Mouse (Mus musculus) adrenal gland, postnatal 4 days (tissue): ENCODE data around the gene Gm49395. TPM values are rescaled to one million over a fixed set of nuclear protein-coding genes. Genes with fewer than 3 reads are reported as not detected.

ENCODE experiments used
- DNase-seq, 2 experiments: peaks; one replicate each; pipeline ENCODE4 v3.0.0; 2021 to 2022; ENCODE audit warnings: low spot score in 2 of 2, mixed read lengths in 2 of 2
- total RNA-seq, 2 experiments: library from RNA; stranded (reverse); gene quantifications; 2 replicates each; pipeline ENCODE4 v1.2.3; 2021

Gm49395 gene
- total RNA-seq, 2 experiments from 2014 or later, result 7.9 to 14.8 TPM

GRCm38 (mm10) chr13:115057555-115057954, 44.2 kb downstream of the Gm49395 start:
- no peak for DNase-seq

- no peak for DNase-seq
Observed at GRCm38 (mm10) chr13:115054783-115055182, 46.9 kb downstream of the Gm49395 start.

GRCm38 (mm10) chr13:115052568-115052967, 49.2 kb downstream of the Gm49395 start:
- no peak for DNase-seq

GRCm38 (mm10) chr13:115050660-115051559, 50.8 kb downstream of the Gm49395 start:
- DNase-seq, result no peak

- DNase-seq, result no peak
Observed at GRCm38 (mm10) chr13:115042652-115043051, 59.1 kb downstream of the Gm49395 start.

GRCm38 (mm10) chr13:115037304-115037703, 64.4 kb downstream of the Gm49395 start:
- no peak for DNase-seq

GRCm38 (mm10) chr13:115035387-115035786, 66.3 kb downstream of the Gm49395 start:
- no peak for DNase-seq

- no peak for DNase-seq
Observed at GRCm38 (mm10) chr13:115033135-115033534, 68.6 kb downstream of the Gm49395 start.

- no peak for DNase-seq
Observed at GRCm38 (mm10) chr13:115031177-115032000, 70.3 kb downstream of the Gm49395 start.

GRCm38 (mm10) chr13:115025394-115025793, 76.3 kb downstream of the Gm49395 start:
- no peak for DNase-seq

GRCm38 (mm10) chr13:115022117-115022787, 79.5 kb downstream of the Gm49395 start:
- DNase-seq, result no peak

- no peak for DNase-seq
Observed at GRCm38 (mm10) chr13:115021411-115021810, 80.3 kb downstream of the Gm49395 start.

GRCm38 (mm10) chr13:115020727-115021126, 81.0 kb downstream of the Gm49395 start:
- no peak for DNase-seq

- no peak for DNase-seq
Observed at GRCm38 (mm10) chr13:115017545-115017944, 84.2 kb downstream of the Gm49395 start.

GRCm38 (mm10) chr13:115011547-115011946, 90.2 kb downstream of the Gm49395 start:
- no peak for DNase-seq

- no peak for DNase-seq
Observed at GRCm38 (mm10) chr13:115006213-115006835, 95.4 kb downstream of the Gm49395 start.

GRCm38 (mm10) chr13:115005342-115005741, 96.4 kb downstream of the Gm49395 start:
- DNase-seq, result no peak

GRCm38 (mm10) chr13:115003444-115004053, 98.2 kb downstream of the Gm49395 start:
- DNase-seq, result no peak

- DNase-seq, result no peak
Observed at GRCm38 (mm10) chr13:115002837-115003236, 98.9 kb downstream of the Gm49395 start.

GRCm38 (mm10) chr13:115002155-115002554, 99.6 kb downstream of the Gm49395 start:
- no peak for DNase-seq
